Mouse (Mus musculus) liver, embryonic 14.5 days (tissue): ENCODE measurements around the gene Dlgap5.

Experiments
- CTCF ChIP-seq: IDR thresholded peaks from 2 replicates; pipeline ENCODE4 v1.5.1; 2016; ENCODE audit warnings: antibody characterized with exemption, low read depth, control low read depth
- EP300 ChIP-seq: IDR thresholded peaks from 2 replicates; pipeline ENCODE4 v1.6.1; 2016; ENCODE audit warnings: antibody characterized with exemption, low read depth

GRCm38 (mm10) chr14:47367461-47367860 lies 50.7 kb downstream of the Dlgap5 start, which contains the start of gene Lgals3:
- TF ChIP-seq EP300 = no peak
- TF ChIP-seq CTCF = no peak
